Mouse (Mus musculus): ENCODE results near the gene Mdga1.

Mdga1 gene

DNA sequence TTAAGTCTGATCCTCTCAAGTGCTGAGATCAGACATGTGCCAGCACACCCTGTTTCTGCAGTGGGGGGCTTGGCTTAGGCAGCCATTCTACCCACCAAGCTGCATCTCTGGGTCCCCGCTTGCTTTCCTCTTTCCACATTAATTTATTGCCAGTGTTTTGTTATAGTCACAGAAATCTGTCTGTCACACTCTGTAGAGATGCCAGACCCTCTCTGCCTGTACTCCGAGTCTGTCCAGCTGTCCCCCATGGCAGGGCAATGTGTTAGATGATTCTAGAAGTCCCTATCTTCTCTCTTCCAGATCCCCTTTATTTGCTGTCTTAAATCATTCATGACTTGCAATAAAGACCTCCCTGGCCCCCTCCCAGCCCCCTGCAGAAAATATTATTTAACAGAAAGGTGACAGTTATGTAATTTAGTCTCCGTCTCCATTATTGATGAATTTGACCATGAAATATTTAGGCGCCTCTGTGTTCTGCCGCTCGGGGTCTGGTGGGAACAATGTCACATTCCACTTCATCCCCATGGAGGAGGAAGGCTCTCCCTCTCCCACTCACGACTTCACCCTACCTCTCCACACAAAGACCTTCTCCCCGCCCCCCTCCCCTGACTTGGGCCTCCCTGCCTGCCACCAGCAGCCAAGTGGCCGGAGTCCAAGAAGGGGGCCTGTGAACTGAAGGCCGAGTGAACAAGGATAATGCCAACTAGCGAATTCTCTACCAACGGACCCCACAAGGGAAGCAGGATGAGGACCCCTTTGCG is 50.9 kb downstream of the Mdga1 start:
- no peak for DNase-seq

DNA sequence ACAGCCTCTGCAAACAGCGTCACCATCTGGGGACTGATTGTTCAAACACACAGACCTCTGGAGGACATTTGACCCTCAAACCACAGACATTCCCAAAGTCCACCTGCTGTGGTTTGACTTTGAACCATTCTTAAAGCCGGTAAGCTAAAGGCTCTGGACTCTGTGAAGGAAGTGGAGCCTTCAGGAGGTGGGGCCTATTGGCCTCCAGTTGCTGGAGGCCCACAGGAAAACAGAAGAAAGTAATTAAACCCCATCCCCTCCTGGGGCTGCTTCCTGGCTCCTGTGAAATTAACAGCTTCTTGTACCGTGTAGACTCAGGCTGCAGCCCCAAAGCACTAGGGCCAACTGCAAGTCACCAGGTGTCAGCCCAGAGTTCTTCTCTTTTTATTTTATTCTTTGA is 52.9 kb downstream of the Mdga1 start:
- DNase-seq, result no peak

DNA sequence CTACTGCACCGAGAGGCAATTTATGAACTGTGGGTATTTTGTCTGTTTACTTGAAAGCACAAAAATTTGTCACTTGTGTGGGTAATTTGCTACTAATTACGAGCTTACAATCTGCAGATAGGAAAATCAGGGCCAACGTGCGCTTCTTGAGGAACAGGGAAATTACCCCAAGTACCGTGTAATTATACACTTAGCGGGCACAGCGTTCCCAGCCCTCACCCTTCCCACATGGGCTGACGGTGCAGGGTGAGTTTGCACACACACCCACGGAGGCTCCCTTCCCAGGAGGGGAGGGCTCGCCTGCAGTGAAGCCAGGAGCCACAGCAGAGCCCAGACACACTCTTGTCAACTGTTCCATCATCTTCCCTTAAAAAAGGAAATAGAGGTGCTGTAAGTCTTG is 54.1 kb downstream of the Mdga1 start:
- DNase-seq, result no peak

DNA sequence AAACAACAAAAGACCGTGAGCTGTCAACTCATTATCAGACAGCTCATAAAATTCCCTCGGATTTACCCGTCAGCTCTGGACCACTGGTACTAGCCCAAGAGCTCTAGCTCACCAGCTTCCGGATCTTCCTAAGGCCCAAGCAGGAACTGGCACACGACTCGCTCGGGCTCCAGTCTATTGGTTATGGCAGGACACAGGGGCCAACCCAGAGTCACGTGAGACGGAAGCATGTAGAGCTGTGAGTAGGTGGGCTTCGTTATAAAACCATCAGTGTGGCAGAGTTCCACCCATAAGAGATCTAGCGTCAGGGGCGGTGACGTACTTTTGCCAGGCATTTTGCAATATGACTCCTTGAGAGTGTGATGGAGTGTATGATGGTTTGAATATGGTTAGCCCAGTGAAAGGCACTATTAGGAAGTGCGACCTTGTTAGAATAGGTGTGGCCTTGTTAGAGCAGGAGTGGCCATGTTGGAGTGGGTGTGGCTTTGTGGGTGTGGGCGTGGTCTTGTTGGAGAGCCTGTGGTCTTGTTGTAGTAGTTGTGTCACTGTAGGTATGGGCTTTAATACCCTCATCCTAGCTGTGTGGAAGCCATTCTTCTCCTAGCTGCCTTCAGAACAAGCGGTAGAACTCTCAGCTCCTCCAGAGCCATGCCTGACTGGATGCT is 56.5 kb downstream of the Mdga1 start:
- DNase-seq, result no peak

DNA sequence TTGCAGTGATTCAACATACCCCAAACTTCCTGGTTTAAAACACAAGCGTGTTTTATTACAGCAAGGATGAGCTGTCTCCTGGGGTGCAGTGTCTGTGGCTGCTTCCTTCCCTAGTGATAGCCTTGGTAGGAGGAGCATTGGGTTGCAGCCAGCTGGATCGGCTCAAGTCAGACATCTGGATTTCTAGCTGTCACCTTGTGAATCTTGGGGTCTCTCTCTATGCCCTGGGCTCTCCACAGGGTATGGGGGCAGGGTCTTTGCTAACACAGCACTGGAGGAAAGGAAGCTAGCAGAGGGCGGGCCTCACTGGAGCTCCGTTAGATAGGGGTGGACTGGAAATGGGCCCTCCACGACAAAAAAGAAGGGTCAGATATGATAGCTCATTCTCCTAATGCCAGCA is 57.2 kb downstream of the Mdga1 start:
- DNase-seq, result no peak

DNA sequence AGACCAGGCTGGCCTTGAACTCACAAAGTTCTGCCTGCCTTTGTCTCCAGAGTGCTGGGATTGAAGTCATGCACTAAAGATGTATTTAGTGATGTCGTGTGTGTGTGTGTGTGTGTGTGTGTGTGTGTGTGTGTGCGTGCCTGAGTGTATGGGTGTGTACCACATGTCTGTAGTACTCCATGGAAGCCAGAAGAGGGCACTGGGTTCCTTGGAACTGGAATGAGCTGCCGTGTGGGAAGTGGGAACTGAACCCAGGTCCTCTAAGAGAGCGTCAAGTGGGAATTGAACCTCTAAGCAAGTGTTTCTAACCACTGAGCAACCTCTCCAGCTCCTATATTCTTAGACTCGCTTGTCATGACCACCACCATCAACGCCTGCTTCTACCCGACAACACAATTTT is 60.9 kb downstream of the Mdga1 start:
- no peak for DNase-seq

DNA sequence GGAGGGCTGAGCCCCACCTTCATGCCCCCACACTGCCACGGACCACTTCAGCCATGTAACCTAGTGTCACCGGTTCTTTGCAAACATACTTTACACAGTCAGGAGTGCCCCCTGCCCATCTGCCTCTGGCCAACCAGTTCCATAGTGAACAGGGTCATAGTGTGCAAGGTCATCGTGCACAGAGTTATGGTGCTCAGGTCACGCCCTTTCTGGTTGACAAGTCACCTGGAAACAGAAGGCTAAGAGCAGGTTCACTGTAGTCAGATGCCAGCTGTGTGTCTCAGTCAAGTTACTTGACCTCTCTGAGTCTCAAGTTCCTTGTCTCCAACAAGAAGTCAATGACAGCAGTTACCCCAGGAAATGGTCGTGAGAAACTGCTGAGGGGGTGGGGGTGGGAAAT is 65.2 kb downstream of the Mdga1 start:
- DNase-seq, result peak; percentile 18

DNA sequence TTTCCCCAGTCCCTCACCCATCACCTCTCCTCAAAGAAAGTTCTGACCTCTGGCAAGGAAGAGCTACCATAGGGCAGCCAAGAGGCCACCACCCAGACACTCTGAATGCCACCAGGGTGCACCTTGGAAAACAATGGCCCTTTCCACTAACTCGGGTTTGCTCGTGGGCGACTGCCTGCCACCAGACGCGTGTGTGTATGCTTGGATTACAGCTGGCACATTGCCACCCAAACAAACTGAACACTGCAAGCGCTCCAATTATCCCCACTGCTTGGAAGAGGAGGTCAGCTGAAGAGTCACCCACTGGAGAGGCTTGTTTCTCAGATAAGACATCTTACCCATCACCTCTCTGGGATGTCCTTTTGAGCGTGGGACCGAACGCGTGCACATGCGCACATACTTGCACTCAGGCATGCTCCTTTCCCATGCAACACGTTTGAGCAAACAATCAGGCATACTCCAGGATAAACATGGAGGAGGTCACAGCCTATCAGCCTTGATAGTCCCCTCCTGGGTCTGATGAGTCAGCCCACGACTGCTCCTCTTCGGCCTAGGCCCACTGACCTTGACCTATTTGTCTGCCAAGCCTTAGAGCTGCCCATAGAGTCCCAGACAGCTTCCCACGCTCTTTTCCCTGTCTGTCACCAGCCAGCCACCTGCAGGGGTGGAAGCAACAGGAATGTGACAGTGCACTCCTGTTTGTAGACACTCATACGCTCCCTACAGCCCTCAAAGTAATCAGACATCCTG is 67.3 kb downstream of the Mdga1 start:
- DNase-seq, result no peak

DNA sequence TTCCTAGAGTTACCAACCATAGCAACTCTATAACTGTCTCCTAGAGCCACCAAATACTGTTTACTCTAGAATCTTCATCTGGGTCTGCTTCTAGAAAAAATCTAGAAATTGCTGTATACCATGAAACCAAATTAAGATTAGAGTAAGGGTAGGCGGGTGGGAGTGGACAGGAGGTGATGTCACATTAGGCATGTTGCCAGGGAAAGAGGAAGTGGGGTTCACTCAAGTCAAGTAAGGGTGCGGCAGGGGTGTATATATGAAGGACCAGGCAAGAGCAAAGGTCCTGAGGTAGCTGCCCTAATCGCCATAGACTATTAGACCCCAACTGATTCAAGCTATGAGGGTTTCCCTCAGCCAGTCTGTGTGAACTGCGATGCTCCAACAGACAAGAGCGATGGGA is 69.6 kb downstream of the Mdga1 start:
- no peak for DNase-seq

DNA sequence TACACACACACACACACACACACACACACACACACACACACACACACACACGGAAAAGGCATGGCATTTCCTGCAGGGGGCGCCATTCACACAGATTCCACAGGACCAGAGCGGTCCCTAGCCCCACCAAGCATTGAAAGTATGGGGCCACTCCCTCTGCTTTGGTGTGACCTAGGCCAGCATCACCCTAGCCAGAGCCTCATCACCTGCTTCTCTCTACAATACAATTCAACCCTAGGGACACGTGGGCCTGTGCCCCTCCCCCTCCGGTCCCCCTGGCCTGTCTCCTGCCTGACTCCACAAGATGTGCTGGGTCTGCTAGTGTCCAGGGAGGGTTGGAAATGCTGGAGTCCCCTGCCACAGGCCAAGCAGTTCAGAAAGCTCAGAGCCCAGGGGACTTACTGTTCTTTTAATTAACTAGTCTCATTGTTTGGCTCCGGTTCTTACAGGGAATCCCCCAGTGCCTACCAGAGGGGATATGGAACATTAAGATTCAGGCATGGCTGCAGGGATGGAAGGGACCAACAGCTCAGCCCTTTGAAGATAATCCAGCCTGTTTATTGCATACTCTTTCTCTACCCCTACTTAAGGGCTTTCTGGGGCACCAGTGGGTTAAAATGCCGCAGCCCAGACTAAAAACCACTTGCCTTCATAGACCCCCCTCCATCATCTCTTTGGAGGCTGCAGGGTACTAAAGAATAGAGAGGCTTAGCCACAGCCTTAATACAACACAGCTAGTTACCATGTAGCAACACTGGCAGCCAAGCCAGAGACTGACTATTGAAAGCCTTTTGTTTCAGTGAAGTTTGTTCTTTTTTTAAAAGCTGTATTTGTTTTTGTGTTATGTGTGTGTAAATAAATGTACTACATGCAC is 73.5 kb downstream of the Mdga1 start:
- DNase-seq, result no peak

DNA sequence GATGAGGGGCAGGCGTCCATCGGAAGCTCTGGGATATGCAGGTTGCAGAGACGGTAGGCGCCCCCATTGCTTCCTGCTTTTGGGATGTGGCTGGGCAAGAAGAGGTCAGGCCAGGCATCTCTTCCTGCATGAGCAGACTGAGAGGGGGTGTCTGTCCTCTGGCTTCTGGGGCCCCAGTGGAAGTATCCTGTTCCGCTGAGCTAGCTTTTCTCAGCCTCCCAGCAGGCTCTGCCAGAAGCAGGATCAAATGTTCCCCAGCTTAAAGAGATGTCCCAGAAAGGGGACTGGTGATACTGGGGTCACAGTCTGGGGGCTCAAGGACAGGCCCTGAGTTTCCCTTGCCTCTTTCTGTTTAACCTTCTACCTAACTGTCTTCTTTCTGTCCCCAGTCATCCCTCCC is 74.3 kb downstream of the Mdga1 start:
- DNase-seq, result no peak

DNA sequence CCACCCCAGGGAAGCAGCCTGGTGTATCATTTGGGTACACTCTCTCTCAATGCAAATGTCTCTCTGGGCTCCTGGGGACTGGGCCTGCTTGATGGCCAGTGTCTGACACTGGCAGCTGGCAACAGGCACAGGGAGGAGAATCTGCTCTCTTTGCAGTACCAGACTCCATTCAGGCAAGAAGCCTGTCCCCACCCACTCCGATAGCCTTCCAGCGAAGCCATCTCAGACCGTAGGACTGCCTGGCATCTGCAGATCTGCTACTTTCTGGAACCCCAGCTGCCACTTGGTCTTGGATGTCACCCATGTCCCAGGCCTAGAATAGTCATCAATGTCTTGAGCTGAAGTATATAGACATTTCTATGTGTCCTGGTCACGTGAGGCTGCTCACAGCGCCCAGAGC is 74.9 kb downstream of the Mdga1 start:
- no peak for DNase-seq

DNA sequence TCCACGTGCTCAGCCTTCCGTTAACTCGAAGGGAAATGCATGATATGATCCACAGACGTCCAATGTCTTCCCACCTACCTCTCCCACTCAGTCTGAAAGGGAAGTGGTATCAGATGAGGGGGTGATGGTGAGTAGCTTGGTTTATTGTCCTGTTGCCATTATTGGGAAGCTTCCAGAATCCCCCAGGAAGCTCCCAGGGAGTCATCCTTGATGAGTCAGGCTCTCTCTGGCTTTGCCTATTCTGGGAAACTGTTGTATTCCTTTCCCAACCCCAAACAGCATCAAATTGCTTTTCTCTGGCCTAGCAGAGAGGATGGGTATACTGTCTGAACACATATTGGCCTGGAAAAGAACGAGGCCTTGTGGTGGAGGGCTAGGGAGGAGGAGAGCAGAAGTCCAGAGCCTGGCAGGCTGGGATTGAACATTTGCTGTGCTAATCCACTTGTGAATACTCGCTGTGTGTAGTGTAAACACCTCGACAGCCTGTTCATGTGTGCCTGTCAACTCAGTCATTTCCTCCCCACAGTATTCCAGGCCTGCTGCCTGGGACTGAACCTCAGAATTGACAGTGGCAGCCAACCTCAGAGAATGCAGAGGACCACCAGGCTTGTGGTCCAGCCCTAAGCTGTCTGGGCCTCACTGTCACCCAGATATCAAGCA is 79.3 kb downstream of the Mdga1 start:
- DNase-seq, result no peak

DNA sequence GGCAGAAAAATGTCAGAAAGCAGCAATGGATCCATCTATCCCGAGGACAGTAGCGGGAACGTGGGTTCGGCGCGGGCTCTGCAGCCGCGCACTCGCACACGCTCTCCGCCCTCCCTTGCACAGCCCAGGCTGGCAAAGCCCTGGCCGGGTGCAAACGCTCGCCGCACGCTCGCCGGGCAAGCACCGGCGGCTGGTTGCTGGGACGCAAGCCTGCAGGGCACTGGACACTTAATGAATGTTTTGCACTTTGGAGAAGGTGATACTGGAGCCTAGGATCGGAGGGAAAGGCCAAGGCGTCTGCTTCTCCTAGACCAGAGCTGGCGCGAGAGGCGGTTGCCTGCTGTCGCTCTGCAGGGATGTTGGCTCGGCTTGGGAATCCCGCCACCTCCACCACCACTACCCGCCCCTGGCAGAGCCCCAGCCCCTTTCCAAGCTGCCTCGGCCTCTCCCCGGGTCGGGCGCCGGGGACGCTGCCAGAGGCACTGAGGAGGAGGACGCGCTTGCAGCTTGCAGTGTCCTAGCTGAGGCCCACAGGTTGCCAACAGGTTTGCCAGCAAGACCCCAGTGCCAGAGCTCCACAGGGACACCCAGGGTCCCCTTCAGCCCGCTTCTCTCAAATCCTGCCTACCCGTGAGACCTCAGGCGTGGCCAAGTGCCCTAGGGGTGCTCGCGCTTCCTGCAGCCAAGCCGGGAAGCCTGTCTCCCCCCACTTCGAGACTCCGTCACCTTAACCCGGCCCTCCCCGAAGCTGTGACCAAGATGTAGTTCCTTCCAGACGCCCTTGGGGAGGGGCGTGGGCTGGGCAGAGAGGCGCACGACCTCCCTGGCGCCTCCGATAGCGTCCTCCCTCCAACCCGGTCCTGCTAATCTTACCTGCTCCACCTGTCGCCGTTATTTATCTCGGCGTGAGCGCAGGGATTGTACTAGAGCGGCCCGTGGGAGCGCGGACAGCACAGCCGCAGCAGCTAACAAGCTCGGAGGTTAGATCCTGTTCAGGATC is 80.6 kb downstream of the Mdga1 start:
- no peak for DNase-seq

DNA sequence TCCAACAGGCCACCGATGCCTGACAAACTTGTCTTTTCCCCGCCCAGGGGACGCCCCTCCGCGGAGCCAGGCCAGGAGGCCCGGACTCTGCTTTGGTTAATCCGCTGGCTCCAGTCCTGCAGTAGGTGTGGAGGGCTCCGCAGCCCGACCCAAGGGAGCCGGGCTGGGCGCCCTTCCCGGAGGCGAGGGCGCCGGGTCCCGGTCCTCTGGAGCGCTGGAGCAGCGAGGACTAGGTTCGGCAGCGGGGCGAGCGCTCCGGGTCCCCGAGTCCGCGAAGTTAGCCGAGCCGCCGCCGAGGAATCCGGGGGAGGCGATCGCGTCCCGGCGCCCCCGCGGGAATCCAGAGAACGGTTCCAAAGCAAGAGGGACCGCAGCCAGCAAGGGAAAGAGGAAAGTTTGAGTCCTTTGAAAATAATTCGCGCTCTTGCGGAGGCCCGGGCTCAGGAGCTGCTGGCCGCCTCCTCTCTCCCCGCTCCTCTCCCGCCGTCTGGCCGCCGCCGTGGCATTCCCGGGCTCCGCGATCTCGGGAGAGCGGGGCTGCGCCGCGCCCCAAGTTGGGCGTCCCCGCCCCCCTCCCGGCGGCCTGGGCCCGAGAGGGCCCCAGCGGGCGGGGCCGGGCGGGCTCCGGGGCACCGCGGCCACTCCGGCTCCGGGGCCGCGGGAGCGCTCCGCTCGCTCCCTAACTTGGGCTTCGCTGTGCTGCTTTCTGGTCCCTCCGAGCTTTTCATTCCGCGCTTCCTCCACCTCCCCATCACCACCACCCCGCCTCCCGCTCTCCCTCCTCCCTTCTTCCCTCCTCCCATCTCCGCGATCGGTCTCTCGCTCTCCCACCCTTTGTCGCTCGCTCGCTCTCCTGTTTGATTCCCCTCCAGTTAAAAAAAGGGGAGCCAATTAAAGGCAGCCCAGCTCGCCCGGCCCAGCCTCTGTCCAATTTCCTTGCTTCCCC is 81.7 kb downstream of the Mdga1 start:
- DNase-seq, result no peak

DNA sequence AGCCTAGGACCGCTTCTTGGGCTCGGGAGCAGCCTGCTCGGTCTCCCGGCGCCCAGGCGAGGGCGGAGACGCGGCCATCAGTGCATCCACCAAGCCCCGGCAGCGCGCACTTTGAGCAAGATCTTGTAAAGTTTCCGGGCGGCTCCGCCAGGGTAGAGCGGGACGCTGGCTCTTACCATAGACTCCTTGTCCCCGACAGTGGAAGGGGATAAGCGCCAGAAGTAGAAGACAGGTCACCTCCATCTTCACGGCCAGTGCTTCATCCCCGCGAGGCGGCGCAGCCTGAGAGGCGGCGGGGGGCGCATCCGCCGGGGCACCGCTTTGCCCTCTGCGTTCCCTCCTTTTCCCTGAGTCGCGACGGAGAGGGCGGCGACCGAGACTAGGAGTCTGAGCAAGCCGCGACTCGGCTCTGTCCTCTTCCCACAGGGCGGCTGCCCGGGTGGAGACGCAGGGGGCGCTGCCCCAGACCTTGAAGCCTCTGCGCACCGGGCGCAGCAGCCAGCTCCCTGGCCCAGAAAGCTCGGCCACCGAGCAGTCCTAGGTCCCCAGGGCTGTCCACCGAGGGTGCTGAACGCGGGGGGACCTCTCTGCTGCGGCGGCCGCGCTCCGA is 82.5 kb downstream of the Mdga1 start:
- DNase-seq, result no peak

DNA sequence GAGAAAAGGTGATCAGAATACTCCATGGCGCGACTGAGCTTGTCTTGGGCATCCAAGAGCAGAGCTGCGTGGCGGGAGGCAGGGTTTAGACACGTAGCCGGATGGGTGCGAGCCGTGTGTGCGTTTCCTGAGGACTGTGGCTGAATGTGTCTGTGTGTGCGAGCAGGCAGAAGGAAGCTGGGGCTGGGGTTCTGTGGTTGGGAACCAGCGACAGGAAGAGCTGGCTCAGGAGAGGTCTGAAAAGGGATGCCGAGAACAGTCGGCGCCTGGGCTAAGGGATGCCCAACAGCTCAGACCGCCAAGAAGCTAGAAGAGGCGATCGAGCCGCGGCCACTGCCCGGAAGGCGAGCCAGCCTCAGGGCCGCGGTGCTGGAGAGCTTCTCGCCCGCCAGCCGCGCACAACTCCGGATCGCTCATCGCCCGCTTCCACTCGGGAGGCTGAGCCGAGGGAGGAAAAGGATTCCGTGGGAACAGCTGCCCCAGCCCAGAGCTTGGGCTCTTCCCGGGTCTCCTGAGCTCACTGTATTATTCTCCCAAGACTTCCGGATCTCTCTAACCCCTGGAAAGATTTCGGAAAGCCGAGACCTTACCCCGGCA is 83.1 kb downstream of the Mdga1 start:
- DNase-seq, result no peak

DNA sequence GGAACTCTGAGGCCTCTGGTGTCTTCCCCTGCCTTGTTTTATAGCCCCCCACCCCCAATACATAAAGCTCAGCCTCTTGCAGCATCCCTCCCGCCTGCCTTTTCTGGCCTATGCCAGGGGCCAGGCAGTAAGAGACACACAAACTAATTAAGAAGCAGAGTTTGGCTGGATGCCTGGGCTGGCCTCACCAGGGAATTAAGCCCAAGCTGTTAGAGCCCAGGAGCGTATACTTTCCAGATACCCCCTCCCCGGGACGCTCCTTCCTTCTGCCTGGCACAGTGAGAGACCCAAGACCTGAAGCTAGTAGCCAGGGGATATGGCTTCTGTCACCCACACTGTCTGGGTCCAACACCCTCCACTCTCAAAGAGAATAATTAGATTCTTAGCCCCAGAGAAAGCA is 83.8 kb downstream of the Mdga1 start:
- DNase-seq, result no peak

DNA sequence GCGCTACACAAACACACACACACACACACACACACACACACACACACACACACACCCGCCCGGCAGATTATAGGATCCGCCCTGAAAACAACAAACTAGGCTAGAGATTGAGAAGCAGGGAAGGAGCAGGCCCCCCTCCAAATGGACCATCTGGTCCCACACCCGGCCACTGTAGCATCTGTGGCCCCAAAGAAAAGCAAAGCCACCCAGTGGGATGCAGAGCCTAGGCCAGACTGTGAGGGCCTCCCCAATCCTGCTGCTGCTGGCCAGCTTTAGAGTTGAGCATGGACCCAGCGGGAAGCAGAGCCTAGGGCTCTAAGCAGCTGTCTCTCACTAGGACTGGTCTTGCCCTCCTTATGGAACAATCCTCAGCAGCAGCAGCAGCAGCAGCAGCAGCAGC is 85.3 kb downstream of the Mdga1 start:
- no peak for DNase-seq
